Mouse (Mus musculus): ENCODE results near the gene Cyp4f16. TPM values are rescaled to one million over a fixed set of nuclear protein-coding genes. Genes with fewer than 3 reads are reported as not detected.
"Not testable (repeated sequence)": the region's sequence is repeated elsewhere in the genome, so short reads cannot be mapped to it uniquely, and the experiment has no call there.

The Cyp4f16 gene
- polyA plus RNA-seq, 2 experiments, result 16.7 to 34.0 TPM

- Histone ChIP-seq H3K27me3 (ENCODE audit: control insufficient read depth, insufficient read depth, low read length) (no peaks in the 10 kb centered on the region), H3K9me3 (ENCODE audit: control insufficient read depth, low read length) (no peaks in the 10 kb centered on the region), H3K4me3 (replicated peaks; ENCODE audit: low read length) (no peak overlapping the region), H3K4me2 (replicated peaks; ENCODE audit: low read depth, low read length, severe bottlenecking) (no peak overlapping the region), H3K9ac (ENCODE audit: low read depth, low read length, severe bottlenecking) (no peak overlapping the region), H3K36me3 (ENCODE audit: control insufficient read depth, insufficient read depth, low read length) (peaks cover 57% of the 10 kb centered on the region), H3K27ac (replicated peaks; ENCODE audit: low read depth, low read length) (no peak overlapping the region), H3K4me1 (ENCODE audit: control insufficient read depth, insufficient read depth, low read length) (no peaks in the 10 kb centered on the region)
- WGBS, result 89% methylated on average over 4 of the region's 4 CpGs
- TF ChIP-seq POLR2A (IDR thresholded peaks at IDR 0.05; ENCODE audit: borderline replicate concordance, extremely low read depth, insufficient read depth, insufficient read length), result no peak
- ATAC-seq (ENCODE audit: low FRiP score, low read depth), result no peak
- DNase-seq (ENCODE audit: low spot score), result no peak
Observed at GRCm38 (mm10) chr17:32522386-32522785, 14.0 kb upstream of the Cyp4f16 start.

GRCm38 (mm10) chr17:32522816-32523215 lies 13.5 kb upstream of the Cyp4f16 start:
- ATAC-seq (ENCODE audit: low FRiP score, low read depth) (no peak), DNase-seq (ENCODE audit: low spot score) (no peak)
- Histone ChIP-seq H3K36me3 (ENCODE audit: control insufficient read depth, insufficient read depth, low read length) (peaks cover 59% of the 10 kb centered on the region), H3K9ac (ENCODE audit: low read depth, low read length, severe bottlenecking) (no peak overlapping the region), H3K4me3 (replicated peaks; ENCODE audit: low read length) (no peak overlapping the region), H3K4me2 (replicated peaks; ENCODE audit: low read depth, low read length, severe bottlenecking) (no peak overlapping the region), H3K9me3 (ENCODE audit: control insufficient read depth, low read length) (no peaks in the 10 kb centered on the region), H3K27me3 (ENCODE audit: control insufficient read depth, insufficient read depth, low read length) (no peaks in the 10 kb centered on the region), H3K4me1 (ENCODE audit: control insufficient read depth, insufficient read depth, low read length) (no peaks in the 10 kb centered on the region), H3K27ac (replicated peaks; ENCODE audit: low read depth, low read length) (no peak overlapping the region)
- 86% methylated on average over 5 of the region's 5 CpGs for WGBS
- TF ChIP-seq POLR2A (IDR thresholded peaks at IDR 0.05; ENCODE audit: borderline replicate concordance, extremely low read depth, insufficient read depth, insufficient read length), result no peak

DNA sequence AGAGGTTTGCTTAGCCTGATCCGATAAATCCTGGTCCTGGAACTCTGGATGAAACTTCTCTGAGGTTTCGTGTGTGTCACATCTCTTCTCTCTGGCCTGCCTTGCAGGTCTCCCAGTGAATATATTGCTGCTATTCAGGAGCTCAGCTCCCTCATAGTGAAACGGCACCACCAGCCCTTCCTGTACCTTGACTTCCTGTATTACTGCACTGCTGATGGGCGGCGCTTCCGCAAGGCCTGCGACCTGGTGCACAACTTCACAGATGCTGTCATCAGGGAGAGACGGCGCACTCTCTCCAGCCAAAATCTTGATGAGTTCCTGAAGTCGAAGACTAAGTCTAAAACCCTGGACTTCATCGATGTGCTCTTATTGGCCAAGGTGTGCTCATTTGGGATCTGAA lies 12.5 kb upstream of the Cyp4f16 start:
- Histone ChIP-seq H3K9me3 (ENCODE audit: control insufficient read depth, low read length) (no peaks in the 10 kb centered on the region), H3K4me1 (ENCODE audit: control insufficient read depth, insufficient read depth, low read length) (no peaks in the 10 kb centered on the region), H3K4me3 (replicated peaks; ENCODE audit: low read length) (no peak overlapping the region), H3K36me3 (ENCODE audit: control insufficient read depth, insufficient read depth, low read length) (peaks cover 60% of the 10 kb centered on the region), H3K27ac (replicated peaks; ENCODE audit: low read depth, low read length) (no peak overlapping the region), H3K27me3 (ENCODE audit: control insufficient read depth, insufficient read depth, low read length) (no peaks in the 10 kb centered on the region), H3K9ac (ENCODE audit: low read depth, low read length, severe bottlenecking) (no peak overlapping the region), H3K4me2 (replicated peaks; ENCODE audit: low read depth, low read length, severe bottlenecking) (no peak overlapping the region)
- DNase-seq (ENCODE audit: low spot score) (no peak), ATAC-seq (ENCODE audit: low FRiP score, low read depth) (no peak)
- 91% methylated on average over 11 of the region's 11 CpGs for WGBS
- no peak for TF ChIP-seq POLR2A (IDR thresholded peaks at IDR 0.05; ENCODE audit: borderline replicate concordance, extremely low read depth, insufficient read depth, insufficient read length)

DNA sequence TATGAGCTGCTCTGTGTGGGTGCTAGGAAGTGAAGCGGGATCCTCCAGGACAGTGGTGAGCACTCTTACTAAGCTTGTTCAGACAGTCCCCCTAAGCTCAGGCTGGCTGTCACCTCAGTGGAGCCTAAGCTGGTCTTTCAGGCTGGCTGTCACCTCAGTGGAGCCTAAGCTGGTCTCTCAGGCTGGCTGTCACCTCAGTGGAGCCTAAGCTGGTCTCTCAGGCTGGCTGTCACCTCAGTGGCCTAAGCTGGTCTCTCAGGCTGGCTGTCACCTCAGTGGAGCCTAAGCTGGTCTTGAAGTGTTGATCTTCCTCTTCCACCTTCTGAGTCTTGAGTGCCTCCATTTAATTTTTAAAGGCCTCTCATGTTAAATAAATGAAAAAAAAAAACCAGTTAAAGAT lies 10.0 kb upstream of the Cyp4f16 start:
- not testable (repeated sequence) for ATAC-seq (ENCODE audit: low FRiP score, low read depth); H3K4me3 ChIP-seq (replicated peaks; ENCODE audit: low read length); DNase-seq (ENCODE audit: low spot score); H3K4me2 ChIP-seq (replicated peaks; ENCODE audit: low read depth, low read length, severe bottlenecking); H3K4me1 ChIP-seq (ENCODE audit: control insufficient read depth, insufficient read depth, low read length); H3K27me3 ChIP-seq (ENCODE audit: control insufficient read depth, insufficient read depth, low read length); H3K9me3 ChIP-seq (ENCODE audit: control insufficient read depth, low read length); H3K27ac ChIP-seq (replicated peaks; ENCODE audit: low read depth, low read length); H3K9ac ChIP-seq (ENCODE audit: low read depth, low read length, severe bottlenecking)
- 84% methylated on average over 1 of the region's 1 CpGs for WGBS
- H3K36me3 ChIP-seq (ENCODE audit: control insufficient read depth, insufficient read depth, low read length), result peaks cover 50% of the 10 kb centered on the region

- Histone ChIP-seq H3K9me3 (ENCODE audit: control insufficient read depth, low read length) (no peaks in the 10 kb centered on the region), H3K4me1 (ENCODE audit: control insufficient read depth, insufficient read depth, low read length) (no peaks in the 10 kb centered on the region), H3K27me3 (ENCODE audit: control insufficient read depth, insufficient read depth, low read length) (no peaks in the 10 kb centered on the region), H3K9ac (ENCODE audit: low read depth, low read length, severe bottlenecking) (no peak overlapping the region), H3K4me3 (replicated peaks; ENCODE audit: low read length) (no peak overlapping the region), H3K27ac (replicated peaks; ENCODE audit: low read depth, low read length) (no peak overlapping the region), H3K4me2 (replicated peaks; ENCODE audit: low read depth, low read length, severe bottlenecking) (no peak overlapping the region), H3K36me3 (ENCODE audit: control insufficient read depth, insufficient read depth, low read length) (peaks cover 43% of the 10 kb centered on the region)
- WGBS, result 81% methylated on average over 11 of the region's 11 CpGs
- DNase-seq (ENCODE audit: low spot score) (no peak), ATAC-seq (ENCODE audit: low FRiP score, low read depth) (no peak)
- TF ChIP-seq POLR2A (IDR thresholded peaks at IDR 0.05; ENCODE audit: borderline replicate concordance, extremely low read depth, insufficient read depth, insufficient read length), result no peak
Observed at GRCm38 (mm10) chr17:32527748-32528147, 8.6 kb upstream of the Cyp4f16 start.

All from limb, embryonic 14.5 days (tissue).